Mouse (Mus musculus) urinary bladder, postnatal 10 days (tissue): ENCODE results near the gene Slc7a11.

Experiments
- DNase-seq: peaks from one replicate; pipeline ENCODE4 v3.0.0; 2022; ENCODE audit warnings: low spot score

Gene Slc7a11

DNA sequence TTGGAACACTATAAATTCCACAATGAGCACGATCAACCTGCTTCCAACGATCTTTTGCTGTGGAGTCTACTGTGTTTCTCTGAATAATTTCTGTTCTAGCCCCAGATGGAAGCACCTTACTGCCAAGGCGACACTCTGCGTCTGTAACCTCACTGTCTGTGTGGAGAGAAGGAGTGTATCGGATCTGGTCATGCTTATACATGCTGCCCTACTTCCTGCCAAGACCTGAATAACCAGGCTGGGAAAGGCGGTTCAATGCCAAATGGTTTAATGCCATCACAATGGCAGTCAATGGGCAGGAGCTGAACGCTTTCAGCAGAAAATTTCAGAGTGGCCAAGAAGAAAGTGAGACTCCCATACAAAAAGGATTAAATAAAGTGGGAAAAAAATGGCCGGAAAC is 137.1 kb downstream of the Slc7a11 start:
- DNase-seq, result no peak

- DNase-seq, result no peak
Observed at GRCm38 (mm10) chr3:50304137-50304536, 139.3 kb downstream of the Slc7a11 start.

DNA sequence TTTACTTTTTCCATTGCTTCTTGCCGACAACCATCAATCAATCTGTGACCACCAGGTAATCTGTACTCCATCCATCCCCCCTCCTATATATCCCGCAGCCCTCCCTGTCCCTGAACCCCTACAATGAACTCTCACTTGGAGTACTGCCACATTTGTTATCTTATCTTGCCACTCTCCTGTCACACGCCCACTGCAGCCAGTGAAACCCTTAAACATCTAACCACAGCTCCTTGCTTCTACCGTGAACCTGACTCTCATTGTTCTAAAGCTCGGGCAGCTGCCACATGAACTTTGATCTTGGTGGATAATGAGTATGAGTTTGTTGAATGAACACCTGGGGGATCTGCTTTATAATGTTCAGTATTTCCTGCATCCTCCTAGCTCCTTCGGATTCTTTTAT is 140.8 kb downstream of the Slc7a11 start:
- no peak for DNase-seq

DNA sequence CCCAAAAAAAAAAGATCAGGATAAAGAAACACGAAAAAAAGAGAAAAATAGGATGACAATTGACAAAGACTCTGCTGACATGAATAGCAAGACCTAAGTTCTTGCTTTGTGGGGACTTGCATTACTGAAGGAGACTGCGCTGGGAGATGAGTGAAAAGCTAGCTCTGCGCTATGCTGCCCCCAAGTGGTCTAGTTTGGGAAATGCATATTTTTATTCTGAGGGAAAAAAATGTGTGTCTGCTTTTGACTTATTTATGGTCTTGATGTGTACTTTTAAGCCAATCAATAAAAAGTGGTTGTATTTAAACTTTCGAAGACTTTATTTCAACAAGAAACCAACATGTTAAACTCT is 142.5 kb downstream of the Slc7a11 start:
- no peak for DNase-seq

- DNase-seq, result no peak
Observed at GRCm38 (mm10) chr3:50300002-50300951, 143.1 kb downstream of the Slc7a11 start.

- DNase-seq, result no peak
Observed at GRCm38 (mm10) chr3:50298366-50298991, 144.9 kb downstream of the Slc7a11 start.

DNA sequence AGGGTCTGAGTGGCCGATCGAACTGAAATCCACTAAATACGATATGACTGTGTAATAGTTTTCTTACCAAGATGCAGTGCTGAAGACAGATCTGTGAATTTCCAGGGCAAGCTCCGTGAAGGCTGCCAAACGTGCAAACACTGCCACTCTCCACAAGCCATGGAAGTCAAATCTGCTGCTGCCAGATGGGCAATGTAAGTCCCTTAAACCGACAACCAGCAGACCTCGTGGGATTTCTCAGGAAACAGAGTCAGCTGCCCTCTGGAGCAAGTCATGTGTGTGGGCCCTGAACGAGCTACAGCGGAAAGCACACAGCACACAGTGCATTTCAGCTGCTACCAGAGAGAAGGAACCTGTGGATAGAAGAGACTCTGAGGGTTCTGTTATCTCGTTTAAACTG is 146.5 kb downstream of the Slc7a11 start:
- no peak for DNase-seq

GRCm38 (mm10) chr3:50275023-50275422 is 168.4 kb downstream of the Slc7a11 start:
- no peak for DNase-seq

DNA sequence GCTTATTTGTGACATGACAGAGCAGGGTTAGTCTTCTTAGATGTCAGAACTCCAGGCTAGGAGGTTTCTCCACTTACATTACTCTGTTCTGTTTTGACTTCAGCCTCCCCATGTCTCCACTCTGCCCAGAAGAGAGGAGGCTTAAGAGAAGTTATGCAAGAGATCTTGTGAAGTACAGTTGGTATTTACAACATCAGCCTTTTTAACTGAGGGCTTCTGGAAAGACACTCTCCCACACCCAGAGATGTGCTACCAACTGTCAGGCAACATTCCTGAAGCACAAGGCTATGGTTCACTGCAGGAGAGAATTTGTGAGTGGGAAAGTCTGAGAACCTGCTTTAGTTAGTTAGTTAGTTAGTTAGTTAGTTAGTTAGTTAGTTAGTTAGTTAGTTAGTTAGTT is 171.2 kb downstream of the Slc7a11 start:
- no peak for DNase-seq

- no peak for DNase-seq
Observed at GRCm38 (mm10) chr3:50269680-50270079, 173.7 kb downstream of the Slc7a11 start.

DNA sequence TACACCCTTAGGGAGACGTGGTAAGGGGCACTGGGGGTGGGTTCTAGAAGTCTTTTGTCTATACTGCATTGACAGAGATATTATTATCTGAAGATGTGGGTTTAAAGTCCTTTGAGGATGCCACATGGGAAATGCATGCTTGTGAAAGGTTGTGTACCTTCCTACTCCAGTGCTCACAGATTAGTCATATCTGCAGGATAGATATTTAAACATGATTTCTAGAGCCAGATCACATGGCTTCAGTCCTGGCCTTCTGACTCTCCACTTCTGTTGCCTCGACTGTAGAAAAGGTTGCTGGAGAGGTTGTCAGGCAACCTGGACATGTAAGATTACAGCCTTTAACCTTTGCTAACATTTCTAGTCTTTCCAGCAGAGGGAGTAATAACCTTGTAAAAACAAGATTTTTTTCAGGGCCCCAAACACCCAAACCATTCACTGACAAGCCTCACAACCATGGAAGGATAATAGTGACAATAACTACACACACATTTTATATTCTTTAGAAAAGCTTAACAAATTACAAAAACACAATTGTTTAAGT is 180.8 kb downstream of the Slc7a11 start:
- DNase-seq, result no peak

DNA sequence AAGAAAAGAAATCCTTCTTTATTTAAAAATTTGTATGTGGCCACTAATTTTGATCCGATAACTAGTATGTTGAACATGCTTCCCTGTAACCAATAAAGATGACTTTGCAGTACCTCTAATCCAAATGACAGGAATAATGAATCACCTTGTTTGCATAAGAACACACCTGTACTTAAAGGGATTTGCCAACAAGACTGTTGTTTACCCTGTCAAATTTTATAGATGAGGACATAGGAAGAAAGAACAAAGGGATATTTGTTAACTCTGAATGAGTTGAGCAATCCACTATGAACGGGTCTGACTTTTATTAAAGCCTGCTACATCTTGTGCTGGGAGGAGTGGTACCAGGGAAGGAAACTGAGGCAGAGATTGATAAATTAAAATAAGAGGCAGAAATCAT is 181.3 kb downstream of the Slc7a11 start:
- DNase-seq, result no peak

- no peak for DNase-seq
Observed at GRCm38 (mm10) chr3:50260667-50261066, 182.7 kb downstream of the Slc7a11 start.

DNA sequence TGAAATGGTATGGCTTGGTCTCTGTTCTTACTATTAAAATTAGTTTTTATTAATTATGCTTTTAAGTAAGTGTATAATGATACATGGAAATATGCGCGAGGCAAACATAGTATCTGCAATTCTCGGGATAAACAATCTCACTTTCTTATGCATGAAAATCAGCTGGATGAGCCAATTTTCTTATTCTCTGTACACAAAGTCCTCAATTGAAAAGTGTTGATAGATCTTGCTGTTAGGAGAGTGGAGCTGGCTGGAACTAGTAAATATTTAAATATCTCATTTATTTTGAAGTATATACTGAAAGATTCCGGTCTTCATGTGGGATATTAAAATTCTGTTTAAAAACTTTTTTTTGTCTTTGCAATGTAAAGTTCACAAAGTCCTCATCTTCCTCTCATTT is 184.6 kb downstream of the Slc7a11 start:
- no peak for DNase-seq

DNA sequence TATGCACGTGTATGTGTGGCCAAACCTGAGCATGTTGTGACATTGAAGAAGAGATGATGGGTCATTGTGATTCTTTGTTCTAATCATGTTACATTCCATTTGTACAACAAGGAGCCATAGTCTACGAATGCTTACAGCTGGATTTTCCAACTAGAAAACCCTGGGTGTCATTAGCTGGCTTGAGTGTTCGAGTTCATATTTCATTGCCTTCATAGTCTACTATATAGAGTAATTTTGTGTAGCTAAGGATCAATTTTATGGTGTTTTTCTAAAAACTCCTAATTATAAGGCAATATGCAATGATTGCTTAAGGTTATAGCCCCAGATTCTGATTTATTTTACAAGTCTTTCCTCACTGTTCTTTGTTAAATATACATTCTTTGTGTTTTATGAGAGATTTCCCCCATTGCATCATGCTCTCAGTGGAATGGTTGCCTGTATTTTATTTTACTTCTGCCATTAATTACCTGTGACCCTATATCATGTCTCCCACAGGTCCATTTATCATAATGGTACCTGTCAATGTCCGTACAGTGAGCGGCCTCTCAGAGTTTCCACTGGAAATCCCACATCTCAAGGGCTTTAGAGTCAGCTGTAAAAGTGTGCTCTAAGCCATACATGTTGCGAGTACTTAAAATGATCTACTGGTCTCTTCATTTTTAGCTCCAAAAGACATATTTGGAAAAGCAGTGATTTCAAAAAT is 193.7 kb downstream of the Slc7a11 start:
- DNase-seq, result no peak

- no peak for DNase-seq
Observed at GRCm38 (mm10) chr3:50235990-50236389, 207.4 kb downstream of the Slc7a11 start.

DNA sequence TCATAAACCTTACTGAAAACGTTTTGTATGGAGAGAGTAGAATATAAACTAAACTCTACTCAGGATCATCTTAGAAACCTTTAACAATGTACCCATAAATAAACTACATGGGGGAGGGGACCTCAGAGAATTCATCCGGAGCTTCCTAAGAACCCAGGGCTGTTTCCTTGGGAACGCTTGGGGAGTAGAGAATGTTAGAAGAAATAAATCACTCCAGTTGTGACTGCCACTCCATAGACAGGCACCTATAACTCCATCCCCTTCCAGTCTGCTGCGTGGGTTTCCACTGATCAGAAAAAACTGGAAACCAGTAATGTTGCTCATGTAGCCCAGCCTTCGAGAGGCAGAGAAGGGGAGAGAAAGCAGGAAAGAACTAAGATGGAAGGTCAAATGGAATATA is 210.3 kb downstream of the Slc7a11 start:
- no peak for DNase-seq

GRCm38 (mm10) chr3:50224390-50225114 is 218.9 kb downstream of the Slc7a11 start:
- no peak for DNase-seq

DNA sequence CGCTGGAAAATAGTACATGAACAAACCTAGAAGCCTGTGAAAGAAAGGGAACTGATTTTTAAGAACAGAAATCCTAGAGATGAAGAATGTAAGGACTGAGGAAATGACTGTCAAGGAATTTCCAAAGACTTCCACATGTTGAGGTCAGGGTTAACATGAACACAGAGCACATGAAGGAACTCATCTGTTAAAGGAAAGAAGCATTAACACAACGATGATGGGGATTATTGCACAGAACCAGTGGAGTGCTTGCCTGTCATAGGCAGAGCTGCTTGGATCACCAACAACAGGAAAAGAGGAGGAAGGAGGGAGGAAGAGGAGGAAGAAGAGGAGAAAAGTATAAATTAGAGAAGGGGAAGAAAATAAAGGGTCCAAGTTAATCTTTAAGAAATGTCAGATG is 223.0 kb downstream of the Slc7a11 start:
- no peak for DNase-seq

DNA sequence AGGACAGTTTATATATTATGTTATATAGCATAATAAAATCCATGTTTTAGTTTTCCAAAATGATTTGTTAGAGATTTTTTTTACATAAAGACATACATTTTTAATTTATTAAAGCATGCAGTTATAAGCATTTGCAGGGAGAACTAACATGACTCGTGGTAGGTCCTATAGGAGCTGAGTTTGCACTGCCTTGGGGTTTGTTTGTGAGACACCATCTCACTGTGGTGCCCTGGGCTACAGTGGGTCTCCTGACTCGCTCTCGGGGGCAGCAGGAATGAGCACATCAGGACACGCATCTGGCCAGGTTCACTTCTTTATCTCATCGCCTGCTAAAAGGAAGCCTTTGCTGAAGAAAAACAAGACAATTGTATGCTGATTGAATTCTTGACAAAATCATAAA is 257.0 kb downstream of the Slc7a11 start:
- no peak for DNase-seq

DNA sequence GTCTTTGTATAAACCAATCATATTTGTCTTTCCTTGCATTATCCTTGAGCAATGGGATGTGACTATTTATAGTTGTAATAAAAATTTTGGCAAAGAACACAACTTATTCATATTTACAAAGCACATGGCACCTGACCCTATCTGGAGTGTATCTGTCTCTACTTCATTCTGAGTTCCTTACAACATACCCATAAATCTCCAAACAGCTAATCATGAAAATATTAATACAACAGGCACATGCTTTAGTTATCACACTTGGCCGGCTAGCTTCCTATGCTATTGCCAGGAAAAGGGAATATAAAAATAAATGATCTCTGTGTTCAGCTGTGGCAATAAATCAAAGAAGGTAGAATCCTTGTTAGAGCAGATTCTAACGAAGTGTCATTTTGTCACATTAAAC is 257.5 kb downstream of the Slc7a11 start:
- no peak for DNase-seq

GRCm38 (mm10) chr3:50160756-50161155 is 282.7 kb downstream of the Slc7a11 start:
- no peak for DNase-seq
